Mouse (Mus musculus) CD8-positive naive resting alpha-beta T cell, adult 2 months (primary cell): ENCODE data around the gene Kmt2a.

Experiments
- DNase-seq, 2 experiments: peaks; one replicate each; pipeline ENCODE4 v3.0.0; 2022; ENCODE audit warnings: low read depth in 2 of 2, low spot score in 2 of 2

The Kmt2a gene

DNA sequence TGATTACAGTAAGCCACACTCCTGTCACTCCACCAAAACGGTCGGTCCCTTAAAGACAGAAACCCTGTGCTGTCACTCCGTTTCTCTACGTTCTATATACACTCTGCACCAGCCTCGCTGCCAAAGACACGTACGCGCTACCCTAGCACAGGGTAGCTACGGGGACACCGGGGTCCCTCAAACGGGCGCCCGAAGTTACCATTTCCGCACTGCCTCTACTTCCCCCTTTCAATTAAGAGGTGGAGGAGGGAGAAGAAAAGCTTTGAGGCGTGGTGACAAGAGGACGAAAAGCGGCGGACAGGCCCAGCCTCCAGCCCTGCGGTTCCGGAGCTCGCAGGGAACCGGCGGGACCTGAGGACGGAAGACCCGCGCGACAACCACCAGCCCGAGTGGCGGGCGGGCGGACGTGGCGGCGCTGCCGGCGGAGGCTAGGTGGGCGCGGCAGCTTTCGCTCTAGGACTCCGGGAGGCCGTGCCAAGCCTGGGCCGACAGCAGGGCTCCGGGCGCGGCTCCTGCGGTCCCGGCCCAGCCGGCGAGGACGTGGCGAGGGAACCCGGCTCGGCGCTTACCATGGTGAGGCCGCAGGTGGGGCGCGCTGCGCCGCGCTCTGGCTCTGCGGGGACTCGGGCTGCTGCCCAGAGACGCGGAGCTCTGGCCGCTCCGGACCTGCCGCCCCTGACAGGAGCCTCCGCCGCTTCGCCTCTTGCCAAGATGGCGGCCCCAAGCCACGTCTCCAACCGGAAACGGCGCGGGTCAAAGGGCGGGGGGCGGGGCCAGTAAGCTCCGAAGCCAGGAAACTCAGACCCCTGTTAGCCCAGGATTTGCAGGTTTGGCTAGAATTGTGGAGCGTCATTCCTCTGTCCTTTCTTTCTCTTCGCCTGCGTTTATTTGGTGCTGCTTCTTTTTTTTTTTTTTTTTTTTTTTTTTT, 113.7 kb downstream of the Kmt2a start, which contains the start of the genes Arcn1 and Ift46:
Gene Arcn1 (minus strand): TSS at position 745 of the 928 bp plus-strand sequence.
Gene Ift46 (plus strand): TSS at position 808 of the 928 bp plus-strand sequence.
- peak; percentile 65 to 73 for DNase-seq

- no peak for DNase-seq
Observed at GRCm38 (mm10) chr9:44760873-44761272, 120.2 kb downstream of the Kmt2a start.
